Mouse (Mus musculus): ENCODE results near the gene Anapc16.

DNA sequence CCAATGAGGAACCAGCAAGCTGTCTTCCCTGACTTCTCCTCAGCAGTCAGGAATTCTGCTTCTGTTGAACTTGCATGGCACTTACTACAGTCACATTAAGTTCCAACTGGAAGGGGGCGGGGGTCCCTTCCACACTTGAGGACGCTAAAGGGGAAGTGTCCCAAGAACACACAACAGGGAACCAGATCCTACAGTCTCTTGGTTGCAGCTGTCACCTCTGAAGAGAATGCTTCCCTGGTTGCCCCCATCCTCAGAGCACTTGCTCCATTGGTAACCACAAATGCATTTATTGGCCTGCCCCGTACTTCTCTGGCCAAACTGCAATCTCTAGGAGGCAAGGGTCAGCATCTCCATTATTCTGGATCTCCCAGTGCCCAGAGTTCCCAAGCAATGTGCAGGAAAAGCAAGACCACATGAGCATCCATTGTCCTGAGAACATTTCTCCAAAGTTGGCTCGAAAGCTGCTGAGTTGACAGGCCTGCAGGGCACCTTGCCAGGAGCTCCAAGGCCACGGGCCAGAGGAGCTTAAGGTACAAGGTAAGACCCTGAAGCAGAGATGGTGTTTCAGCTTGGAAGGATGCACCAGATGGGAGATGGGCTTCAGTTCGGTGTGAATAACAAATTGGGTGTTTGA lies 35.5 kb downstream of the Anapc16 start:
- TF ChIP-seq POLR2A (IDR thresholded peaks at IDR 0.05; ENCODE audit: insufficient read length, low read depth) (no peak), E2F4 (IDR thresholded peaks at IDR 0.05; ENCODE audit: insufficient read depth) (no peak), SRF (IDR thresholded peaks at IDR 0.05; ENCODE audit: control insufficient read depth, insufficient read length, low read depth) (no peak), USF1 (IDR thresholded peaks at IDR 0.05; ENCODE audit: low read depth) (no peak), MAX (IDR thresholded peaks at IDR 0.05; ENCODE audit: low read depth) (no peak), MYOG (IDR thresholded peaks at IDR 0.05; ENCODE audit: control insufficient read depth in 1 of 3, insufficient read depth in 1 of 3, insufficient read length in 2 of 3, low read depth in 2 of 3) (peak in 1 of 3 experiments; percentile 59), MYOD1 (IDR thresholded peaks at IDR 0.05; ENCODE audit: control insufficient read depth in 1 of 3, insufficient read length in 2 of 3, low read depth in 2 of 3) (peak in 2 of 3 experiments; percentile 12 to 31), TCF3 (IDR thresholded peaks at IDR 0.05; ENCODE audit: insufficient read length, low read depth) (no peak), CEBPB (IDR thresholded peaks at IDR 0.05; ENCODE audit: insufficient read depth, poor library complexity, severe bottlenecking) (no peak)
